12 mouse cellular contexts compared by ENCODE assay signal in the genomic region with DNA sequence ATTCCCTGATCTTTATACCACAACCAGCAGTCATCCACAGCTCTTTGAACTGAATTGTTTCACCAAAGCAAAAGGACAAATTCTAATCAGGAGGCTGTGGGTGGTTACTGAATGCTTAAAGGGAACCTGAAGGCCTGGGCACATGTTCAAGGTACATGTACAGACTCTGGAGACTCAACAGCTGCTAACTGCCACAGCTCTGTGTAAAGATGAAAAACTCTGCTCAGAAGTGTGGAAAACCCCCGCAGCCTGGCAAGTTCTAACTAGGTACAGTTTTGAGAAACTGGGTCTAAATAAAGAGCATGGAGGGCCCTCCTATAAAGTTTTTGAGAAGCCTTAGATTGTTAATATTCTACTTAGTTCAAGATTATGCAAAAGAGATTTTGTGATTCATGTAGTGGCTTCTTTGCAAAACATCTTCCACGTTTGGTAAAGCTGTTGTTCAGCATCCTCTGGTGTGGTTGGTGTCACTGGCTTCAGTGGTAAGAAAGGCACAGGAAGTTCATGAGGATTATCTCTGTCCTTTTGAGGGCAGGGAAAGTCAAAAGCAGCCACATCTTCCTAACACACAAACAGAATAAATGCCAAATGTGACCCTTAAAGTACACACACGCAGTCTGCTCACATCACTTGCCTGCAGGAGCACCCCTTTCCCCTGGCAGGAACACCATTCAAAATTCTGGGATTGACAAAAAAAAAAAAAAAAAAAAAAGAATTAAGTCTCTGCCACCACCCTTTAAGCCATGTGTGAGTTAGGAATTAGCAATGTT. TPM values are rescaled to one million over a fixed set of nuclear protein-coding genes. Genes with fewer than 3 reads are reported as not detected.
A peak's percentile ranks its signal among the peaks of the same experiment; 100 is the strongest.
DNase-seq lines count a peak whose midpoint lies in the region.
"Had no signal": no experiment of that assay in that cellular context is flagged by ENCODE, and none has a peak within 500 bp of the region (broad histone marks: within the 10 kb centered on the region; RNA-seq: fewer than 3 reads in every experiment).

No protein-coding gene starts in this region.

- DNase-seq in A20 (ENCODE audit: low read depth, low spot score) = peak; percentile 48
- peak; percentile 38 for DNase-seq in CD4-positive, CD25-positive, alpha-beta regulatory T cell, adult 2 months (ENCODE audit: low read depth, low spot score)
- peak; percentile 50 to 71 for DNase-seq in frontal cortex, postnatal 36 days (ENCODE audit: low spot score in 2 of 2)
- peak; percentile 46 to 61 for DNase-seq in right cerebral cortex, adult 2 months (ENCODE audit: low spot score in 2 of 2)
- no peak for DNase-seq in gastrocnemius, postnatal 14 days
- DNase-seq in heart, postnatal 25 days (ENCODE audit: low spot score) = no peak
- no peak for DNase-seq in cerebellum, adult 9-11 months
- DNase-seq: adrenal gland, adult 2 months; cerebellum, adult 18-20 months; heart, adult 11 months; kidney, adult 9 months; lung, postnatal 10 days had no signal

- intact Hi-C loops in gastrocnemius, postnatal 14 days (cut with DNase I; ENCODE audit: low total_unique reads) = loop anchor here (10.0 kb wide), 1 partner anchor 49 kb away; no protein-coding TSS in a partner anchor
- intact Hi-C loops in heart, postnatal 25 days (cut with DNase I) = no loop called here

RNA-seq across cellular contexts. Expression of gene Tnip3, which starts 39.0 kb away (rescaled TPM):
- not detected for total RNA-seq in gastrocnemius, postnatal 14 days (2021)
- total RNA-seq in heart, postnatal 25 days (2021) = 1 to 10 TPM; 1.3 TPM

Comparison
In these comparisons a context has a peak if more than half of its experiments do, and no peak if none do; other contexts are left out.
1. DNase-seq: peak in A20 (single experiment), CD4-positive, CD25-positive, alpha-beta regulatory T cell, adult 2 months (single experiment), frontal cortex, postnatal 36 days (2 of 2) and right cerebral cortex, adult 2 months (2 of 2); none in gastrocnemius, postnatal 14 days (single experiment), heart, postnatal 25 days (single experiment) and cerebellum, adult 9-11 months (single experiment).